Mouse (Mus musculus) midbrain, embryonic 14.5 days (tissue): ENCODE data around the gene Rab15. TPM values are rescaled to one million over a fixed set of nuclear protein-coding genes. Genes with fewer than 3 reads are reported as not detected.

Experiments used
- ATAC-seq: fragments of 200-750 bp; cut with Nextera tagmentation; 2 replicates; pipeline ENCODE4 v1.8.0; 2017; ENCODE audit warnings: moderate number of reproducible peaks, moderate library complexity; ENCODE audit not compliant: low FRiP score, low TSS enrichment
- DNase-seq: peaks from one replicate; pipeline ENCODE4 v3.0.0-alpha.2; 2015
- H3K27ac ChIP-seq: fragments of 300-500 bp; sonication (generic); replicated peaks from 2 replicates; pipeline ENCODE4 v1.5.1; 2014; ENCODE audit warnings: mild to moderate bottlenecking, low read depth, low read length, moderate library complexity
- H3K27me3 ChIP-seq: fragments of 300-500 bp; sonication (generic); 2 replicates; pipeline ENCODE4 v1.6.1; 2014; ENCODE audit warnings: low read length, control low read depth, mixed read lengths; ENCODE audit not compliant: control insufficient read depth, insufficient read depth
- H3K36me3 ChIP-seq: fragments of 300-500 bp; sonication (generic); 2 replicates; pipeline ENCODE4 v1.6.1; 2014; ENCODE audit warnings: low read length, control low read depth; ENCODE audit not compliant: control insufficient read depth, insufficient read depth
- H3K4me1 ChIP-seq: fragments of 300-500 bp; sonication (generic); 2 replicates; pipeline ENCODE4 v1.6.1; 2014; ENCODE audit warnings: mild to moderate bottlenecking, antibody characterized with exemption, low read length, control low read depth; ENCODE audit not compliant: control insufficient read depth, insufficient read depth
- H3K4me2 ChIP-seq: fragments of 300-500 bp; sonication (generic); 2 replicates; pipeline ENCODE4 v1.6.1; 2014; ENCODE audit warnings: mild to moderate bottlenecking, low read length, moderate library complexity
- H3K4me3 ChIP-seq: fragments of 300-500 bp; sonication (generic); replicated peaks from 2 replicates; pipeline ENCODE4 v1.5.1; 2014; ENCODE audit warnings: low read depth, low read length
- H3K9ac ChIP-seq: fragments of 300-500 bp; sonication (generic); replicated peaks from 2 replicates; pipeline ENCODE4 v1.6.1; 2014; ENCODE audit warnings: mild to moderate bottlenecking, low read length, moderate library complexity
- H3K9me3 ChIP-seq: fragments of 300-500 bp; sonication (generic); 2 replicates; pipeline ENCODE4 v1.6.1; 2016; ENCODE audit warnings: low read length, control low read depth, mixed read lengths; ENCODE audit not compliant: control insufficient read depth
- WGBS: fragments of 180-500 bp; shearing (Covaris S2); extraction: QIAGEN DNeasy Blood & Tissue Kit; methylation state at CpG from one replicate; pipeline ENCODE4 v1.1.7; 2014; 5-methylcytosine and 5-hydroxymethylcytosine counted together
- polyA plus RNA-seq: library from polyadenylated mRNA; unstranded; fragments of >200 nt; fragmentation: Nextera tagmentation; extraction: Ambion mirVana; gene quantifications from 2 replicates; pipeline ENCODE4 v1.2.1, GENCODE M21; 2014

Gene Rab15
- polyA plus RNA-seq, 1 experiment from 2014 or later = 25.4 TPM

DNA sequence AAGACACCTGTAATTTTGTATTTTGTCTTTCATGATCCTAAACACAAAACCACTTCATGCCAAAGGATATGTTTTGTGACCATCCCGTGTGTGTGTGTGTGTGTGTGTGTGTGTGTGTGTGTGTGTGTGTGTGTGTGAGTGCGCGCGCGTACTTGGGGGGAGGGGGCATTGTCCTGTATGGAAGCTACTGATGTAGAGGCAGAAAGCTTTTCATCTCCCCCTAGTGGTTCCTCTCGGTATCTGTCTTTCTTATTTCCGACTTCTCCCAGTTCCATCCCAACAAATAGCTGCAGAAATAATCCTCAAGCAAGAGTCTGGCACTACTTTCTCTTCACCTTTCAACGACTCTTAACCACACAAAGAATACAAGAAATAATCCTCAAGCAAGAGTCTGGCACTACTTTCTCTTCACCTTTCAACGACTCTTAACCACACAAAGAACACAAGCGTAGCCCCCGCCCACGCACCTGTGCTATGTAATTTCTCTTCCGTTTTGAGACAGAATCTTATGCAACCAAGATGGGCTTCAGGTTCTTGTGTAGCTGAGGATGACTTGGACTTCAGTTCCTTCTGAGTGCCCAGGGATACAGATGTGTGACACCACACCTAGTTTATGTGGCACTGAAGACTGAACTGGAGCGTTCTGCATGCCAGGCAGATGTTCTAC, 69.9 kb downstream of the Rab15 start:
- Histone ChIP-seq H3K4me3 (no peak overlapping the region), H3K4me1 (no peaks in the 10 kb centered on the region), H3K36me3 (no peaks in the 10 kb centered on the region), H3K4me2 (no peak overlapping the region), H3K9me3 (no peaks in the 10 kb centered on the region), H3K9ac (no peak overlapping the region), H3K27me3 (no peaks in the 10 kb centered on the region), H3K27ac (no peak overlapping the region)
- ATAC-seq (no peak), DNase-seq (peak; percentile 83)
- WGBS = 45% methylated on average over 14 of the region's 14 CpGs

DNA sequence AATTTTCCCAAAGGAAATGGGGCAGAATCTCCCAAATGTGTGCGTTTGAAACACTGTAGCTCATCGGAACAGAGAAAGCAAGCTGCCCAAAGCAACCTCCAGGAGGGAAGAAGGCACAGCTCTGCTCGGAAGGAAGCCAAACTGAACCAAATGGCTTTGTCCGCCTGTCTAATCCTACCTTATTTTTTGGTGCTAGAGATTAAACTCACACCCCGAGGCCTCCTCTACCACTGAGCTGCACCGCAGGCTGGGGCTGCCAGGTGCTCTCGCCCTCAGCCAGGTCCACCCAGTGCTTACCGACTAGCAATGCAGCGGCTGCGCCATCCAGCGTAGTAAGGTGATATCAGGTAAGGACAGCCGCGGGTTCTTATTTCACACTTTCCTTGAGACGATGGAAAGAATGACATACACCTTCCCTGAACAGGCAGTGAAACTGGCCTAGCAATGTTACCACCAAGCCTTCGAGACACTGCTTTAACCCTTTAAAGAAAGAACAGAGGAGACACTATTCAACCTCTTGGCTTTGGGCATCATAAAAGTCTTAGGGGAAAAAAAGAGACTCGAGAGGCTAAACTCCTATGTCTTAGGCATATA, 71.7 kb downstream of the Rab15 start:
- Histone ChIP-seq H3K36me3 (no peaks in the 10 kb centered on the region), H3K4me1 (no peaks in the 10 kb centered on the region), H3K9ac (no peak overlapping the region), H3K27me3 (no peaks in the 10 kb centered on the region), H3K4me3 (no peak overlapping the region), H3K4me2 (no peak overlapping the region), H3K9me3 (no peaks in the 10 kb centered on the region), H3K27ac (no peak overlapping the region)
- WGBS = 73% methylated on average over 16 of the region's 16 CpGs
- ATAC-seq (no peak), DNase-seq (no peak)

Other genes with a start within 250 kb of the Rab15 start
- gene Sptb, start 112.4 kb downstream of the Rab15 start, polyA plus RNA-seq = 4.2 TPM in 2 replicates
- gene Churc1, start 57.4 kb downstream of the Rab15 start, polyA plus RNA-seq = 103 and 129 TPM in 2 replicates
- 33.1 and 39.9 TPM in 2 replicates for gene Fntb, start 57.3 kb downstream of the Rab15 start, polyA plus RNA-seq
- gene Gpx2, start 27.4 kb downstream of the Rab15 start, polyA plus RNA-seq = 0.09 TPM in 1 of 2 replicates, not detected in the other
- gene Max, start 139.3 kb upstream of the Rab15 start, polyA plus RNA-seq = 52.5 and 118 TPM in 2 replicates